Mouse (Mus musculus): ENCODE results near the gene Arhgap44.

Gene Arhgap44

GRCm38 (mm10) chr11:65080274-65080673 is 82.5 kb downstream of the Arhgap44 start:
- DNase-seq, result no peak

- no peak for DNase-seq
Observed at GRCm38 (mm10) chr11:65069609-65070008, 93.2 kb downstream of the Arhgap44 start.

DNA sequence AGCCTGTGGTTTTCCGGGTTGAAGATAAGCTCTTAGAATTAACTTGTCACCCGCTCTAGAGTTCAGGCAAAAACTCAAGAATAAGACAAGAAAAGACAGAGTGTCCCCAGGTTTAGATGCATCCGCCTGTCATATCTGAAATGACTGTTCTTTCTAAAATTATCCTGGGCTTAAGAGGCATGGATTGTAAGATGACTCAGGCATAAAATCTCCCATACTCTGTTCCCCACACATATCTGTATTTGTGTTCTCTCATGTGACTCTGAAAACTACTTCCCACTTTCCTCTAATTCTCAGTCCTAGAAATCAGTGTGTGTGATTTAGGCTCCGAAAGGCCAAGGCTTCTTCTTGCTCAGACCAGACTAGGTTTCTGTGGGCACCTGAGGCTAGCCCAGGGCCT is 93.7 kb downstream of the Arhgap44 start:
- DNase-seq, result no peak

DNA sequence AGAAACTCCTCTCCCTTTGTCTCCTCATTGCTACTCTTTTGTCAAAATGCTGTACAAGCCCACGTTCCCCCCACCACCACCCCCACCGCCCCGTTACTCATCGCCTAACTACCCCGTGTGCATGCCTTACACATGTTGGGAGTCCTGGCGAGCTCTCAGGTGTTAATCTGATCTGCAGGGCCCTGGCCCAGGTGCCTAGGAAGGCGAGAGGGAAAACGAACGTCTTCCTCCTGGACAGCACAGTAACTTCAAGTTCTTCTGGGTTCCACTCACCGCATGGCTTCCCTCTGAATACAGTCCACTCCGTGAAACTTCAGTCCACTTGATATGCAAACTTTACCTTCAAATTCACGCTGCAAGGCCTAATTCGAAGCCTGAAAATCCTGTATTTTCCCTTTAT is 97.6 kb downstream of the Arhgap44 start:
- DNase-seq, result no peak

DNA sequence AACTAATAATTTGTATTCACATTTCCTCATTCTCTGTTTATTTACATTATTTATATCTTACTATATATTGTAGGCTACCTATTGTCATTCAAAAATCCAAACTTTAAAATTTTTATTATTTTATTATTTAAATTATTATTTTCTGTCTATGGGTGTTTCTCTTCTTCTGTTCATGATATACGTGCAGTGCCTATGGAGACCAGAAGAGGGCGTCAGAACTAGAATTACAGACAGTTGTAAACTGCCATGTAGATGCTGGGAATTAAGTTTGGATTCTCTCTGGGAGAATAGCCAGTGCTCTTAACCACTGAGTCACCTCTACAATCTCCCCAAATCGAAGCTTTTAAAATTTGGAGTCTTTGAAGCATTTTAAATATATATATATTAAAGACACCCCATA is 101.3 kb downstream of the Arhgap44 start:
- no peak for DNase-seq

GRCm38 (mm10) chr11:65059531-65059930 is 103.2 kb downstream of the Arhgap44 start:
- DNase-seq, result no peak

- DNase-seq, result no peak
Observed at GRCm38 (mm10) chr11:65058224-65058908, 104.4 kb downstream of the Arhgap44 start.

- no peak for DNase-seq
Observed at GRCm38 (mm10) chr11:65055596-65055995, 107.2 kb downstream of the Arhgap44 start.

- DNase-seq, result no peak
Observed at GRCm38 (mm10) chr11:65054216-65054615, 108.5 kb downstream of the Arhgap44 start.

GRCm38 (mm10) chr11:65050819-65051218 is 111.9 kb downstream of the Arhgap44 start:
- no peak for DNase-seq

DNA sequence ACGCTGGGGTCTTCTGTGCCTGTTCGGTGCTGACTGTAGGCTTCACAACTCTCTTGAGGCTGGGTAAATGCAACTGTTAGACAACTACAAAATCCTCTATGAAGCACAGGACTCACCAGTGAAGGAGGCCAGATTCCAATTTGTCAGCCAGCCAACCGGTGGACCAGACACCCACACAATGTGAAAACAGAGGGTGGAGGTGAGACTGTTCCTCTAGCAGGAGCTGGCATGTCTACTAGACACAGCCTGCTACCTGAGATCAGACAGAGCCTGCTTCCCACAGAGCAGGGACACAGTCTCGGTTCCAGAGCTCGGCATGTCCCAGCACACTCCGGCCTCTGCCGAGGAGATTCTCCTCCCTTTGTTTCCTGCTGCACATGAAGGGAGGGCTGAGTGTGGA is 113.7 kb downstream of the Arhgap44 start:
- DNase-seq, result no peak

DNA sequence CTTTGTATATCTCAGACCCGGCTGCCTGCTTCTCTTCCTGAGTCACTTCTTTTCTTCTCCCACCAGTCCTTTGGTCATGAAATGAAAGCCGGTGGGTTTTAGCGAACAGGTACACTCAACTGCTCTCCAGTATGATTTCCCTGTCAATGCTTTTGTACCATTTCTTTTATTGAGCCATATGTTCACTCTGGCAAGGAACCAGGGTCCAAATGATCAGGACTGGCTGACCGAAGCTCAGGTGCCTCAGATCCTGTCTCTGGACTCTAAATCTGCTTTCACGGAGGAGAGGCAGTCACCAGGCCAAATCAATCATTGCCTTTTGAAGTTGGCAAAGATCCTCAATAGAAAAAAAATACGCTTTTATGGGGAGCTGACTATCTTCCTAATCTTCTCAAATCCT is 122.2 kb downstream of the Arhgap44 start:
- DNase-seq, result no peak

GRCm38 (mm10) chr11:65039517-65040095 is 123.2 kb downstream of the Arhgap44 start:
- DNase-seq, result no peak

GRCm38 (mm10) chr11:65038996-65039395 is 123.8 kb downstream of the Arhgap44 start:
- no peak for DNase-seq

DNA sequence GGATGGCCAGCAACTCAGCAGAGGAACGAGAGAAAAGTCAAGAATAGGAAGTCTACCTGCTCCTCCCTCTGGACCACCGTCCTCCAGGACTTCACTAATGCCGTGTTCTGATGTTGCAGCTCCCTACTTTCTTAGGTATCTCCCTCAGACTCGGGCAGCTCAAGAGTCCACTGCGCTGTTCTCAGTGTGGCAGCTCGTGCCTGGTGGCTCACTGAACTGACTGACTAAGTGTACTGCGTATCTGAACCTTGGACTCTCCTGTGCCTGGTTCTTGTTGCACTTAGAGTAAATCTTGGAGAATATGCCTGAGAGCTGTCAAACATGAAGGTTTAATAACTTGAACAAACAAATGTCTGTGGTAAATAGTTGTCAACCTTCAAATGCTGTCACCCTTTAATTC is 130.5 kb downstream of the Arhgap44 start:
- DNase-seq, result no peak

GRCm38 (mm10) chr11:65030201-65030600 is 132.6 kb downstream of the Arhgap44 start:
- DNase-seq, result no peak

- DNase-seq, result no peak
Observed at GRCm38 (mm10) chr11:65028049-65028448, 134.7 kb downstream of the Arhgap44 start.

- DNase-seq, result no peak
Observed at GRCm38 (mm10) chr11:65022771-65023170, 140.0 kb downstream of the Arhgap44 start.

DNA sequence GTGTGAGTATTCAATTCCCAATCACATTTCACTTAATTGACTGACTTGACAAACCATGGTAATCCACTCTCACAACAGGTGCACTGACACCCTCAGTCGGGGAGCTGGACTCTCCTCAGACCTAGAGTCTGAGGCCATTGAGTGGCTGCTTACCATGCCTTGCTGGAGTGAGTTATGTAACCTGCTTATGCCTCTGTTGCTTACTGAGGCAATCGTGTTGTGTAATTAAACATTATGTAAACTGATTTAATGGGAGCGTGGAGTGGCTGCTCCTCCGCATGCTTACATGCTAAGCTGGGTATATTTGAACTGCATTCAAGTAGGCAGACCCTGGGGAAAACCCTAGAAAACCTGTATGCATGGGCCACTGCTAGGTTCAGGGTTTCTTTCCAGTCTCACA is 142.0 kb downstream of the Arhgap44 start:
- DNase-seq, result no peak

DNA sequence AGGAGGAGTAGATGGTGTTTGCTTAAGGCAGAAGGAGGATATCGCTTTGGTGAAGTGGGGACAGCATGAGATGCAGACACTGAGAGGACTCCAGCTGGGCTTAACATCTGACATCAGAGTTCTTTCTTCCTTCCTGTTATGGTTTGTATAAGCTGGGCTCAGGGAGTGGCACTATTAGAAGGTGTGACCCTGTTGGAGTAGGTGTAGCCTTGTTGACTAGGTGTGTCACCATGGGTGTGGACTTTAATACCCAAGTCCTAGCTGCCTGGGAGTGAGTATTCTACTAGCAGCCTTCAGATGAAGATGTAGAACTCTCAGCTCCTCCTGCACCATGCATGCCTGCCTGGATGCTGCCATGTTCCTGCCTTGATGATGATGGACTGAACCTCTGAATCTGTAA is 146.0 kb downstream of the Arhgap44 start:
- DNase-seq, result no peak

DNA sequence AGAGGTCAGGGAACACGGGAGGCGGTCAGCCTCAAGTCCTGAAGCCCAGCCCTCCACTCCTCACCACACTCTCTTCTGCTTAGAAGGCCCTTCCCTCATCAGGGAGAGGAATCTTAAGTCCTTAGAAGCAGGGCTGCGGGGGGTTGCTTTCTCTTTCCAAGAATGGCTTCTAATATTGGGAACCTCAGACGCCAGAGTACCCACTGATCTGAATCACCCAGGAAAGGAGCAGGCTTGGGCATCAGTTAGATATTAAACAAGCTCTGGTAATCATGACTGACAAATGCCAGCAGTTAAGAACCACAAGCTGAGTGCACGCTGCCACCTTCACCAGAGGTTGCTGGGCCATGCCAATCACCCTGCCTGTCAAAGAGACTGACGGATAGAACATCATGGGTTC is 148.9 kb downstream of the Arhgap44 start:
- no peak for DNase-seq

- DNase-seq, result no peak
Observed at GRCm38 (mm10) chr11:65006047-65006446, 156.7 kb downstream of the Arhgap44 start.

DNA sequence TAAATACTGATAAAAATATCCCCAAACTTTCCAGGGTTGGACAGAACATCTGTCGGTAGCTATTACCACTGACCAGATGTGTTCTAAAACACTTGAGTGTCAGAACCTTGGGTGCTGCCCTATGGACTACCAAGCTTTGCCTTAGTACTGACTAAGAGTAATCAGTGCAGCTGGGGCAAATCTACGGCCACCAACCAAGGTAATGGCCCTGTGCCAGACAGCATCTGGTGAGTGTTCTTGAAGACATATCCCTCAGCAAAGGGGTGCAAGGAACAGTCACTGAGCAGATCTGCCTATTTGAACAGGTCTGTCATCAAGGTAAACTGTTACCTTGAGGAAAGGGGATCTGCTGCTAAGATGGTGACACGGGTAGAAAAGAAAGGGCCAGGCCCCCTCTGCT is 157.9 kb downstream of the Arhgap44 start:
- DNase-seq, result no peak

DNA sequence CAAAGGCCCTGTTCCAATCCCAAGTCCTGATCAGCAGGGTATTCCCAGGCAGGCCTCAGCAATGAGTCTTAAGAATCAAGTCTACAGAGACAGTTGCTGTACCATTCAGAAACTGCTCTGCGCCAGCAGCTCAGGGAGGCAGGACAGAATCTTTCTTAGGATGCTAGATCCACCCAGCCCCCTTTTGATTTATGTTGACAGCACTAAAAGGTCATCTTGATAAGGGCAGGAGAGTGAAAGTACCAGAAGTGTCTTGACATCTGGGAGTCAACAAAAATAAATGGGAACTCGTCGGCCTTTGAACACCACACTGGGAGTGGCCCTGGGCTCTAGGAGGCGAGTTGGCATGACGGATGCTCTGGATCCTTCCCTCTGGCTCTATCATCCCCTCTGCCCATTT is 159.2 kb downstream of the Arhgap44 start:
- no peak for DNase-seq

DNA sequence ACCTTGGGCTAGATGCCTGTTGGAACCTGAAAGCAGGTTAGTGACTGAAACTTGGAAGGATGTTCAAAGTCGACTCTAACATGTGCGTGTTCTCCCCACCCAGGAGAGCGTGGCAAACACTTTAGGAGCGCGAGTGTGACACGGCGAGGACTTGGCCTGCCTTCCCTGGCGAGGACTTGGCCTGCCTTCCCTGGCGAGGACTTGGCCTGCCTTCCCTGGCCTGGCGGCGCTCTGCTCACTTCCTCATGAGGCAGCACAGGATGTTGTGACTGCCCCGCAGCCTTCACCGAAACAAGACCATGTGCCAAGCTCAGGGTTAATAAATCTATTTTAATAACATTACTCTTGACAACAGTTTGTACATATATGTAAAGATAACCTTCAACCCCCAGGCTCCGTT is 161.0 kb downstream of the Arhgap44 start:
- DNase-seq, result no peak
